Mouse (Mus musculus) forebrain, postnatal 0 days (tissue): ENCODE data around the gene Anxa6. TPM values are rescaled to one million over a fixed set of nuclear protein-coding genes. Genes with fewer than 3 reads are reported as not detected.

Experiments used
- ATAC-seq: fragments of 200-750 bp; cut with Nextera tagmentation; 2 replicates; pipeline ENCODE4 v1.8.0; 2017; ENCODE audit warnings: mild to moderate bottlenecking, moderate library complexity
- DNase-seq: peaks from one replicate; pipeline ENCODE4 v3.0.0-alpha.2; 2015
- H3K27ac ChIP-seq: fragments of 300-500 bp; sonication (generic); 2 replicates; pipeline ENCODE4 v1.5.1; 2014; ENCODE audit warnings: low read depth, mild to moderate bottlenecking, antibody characterized with exemption, low read length, moderate library complexity, mixed read lengths
- H3K27me3 ChIP-seq: fragments of 300-500 bp; sonication (generic); 2 replicates; pipeline ENCODE4 v1.6.1; 2014; ENCODE audit warnings: mild to moderate bottlenecking, low read length, mixed read lengths; ENCODE audit not compliant: insufficient read depth
- H3K36me3 ChIP-seq: fragments of 300-500 bp; sonication (generic); 2 replicates; pipeline ENCODE4 v1.6.1; 2014; ENCODE audit warnings: mild to moderate bottlenecking, moderate library complexity; ENCODE audit not compliant: insufficient read depth
- H3K4me1 ChIP-seq: fragments of 300-500 bp; sonication (generic); 2 replicates; pipeline ENCODE4 v1.6.1; 2014; ENCODE audit warnings: antibody characterized with exemption; ENCODE audit not compliant: insufficient read depth
- H3K4me2 ChIP-seq: fragments of 300-500 bp; sonication (generic); 2 replicates; pipeline ENCODE4 v1.6.1; 2014; ENCODE audit warnings: low read depth, mild to moderate bottlenecking, moderate library complexity
- H3K4me3 ChIP-seq: fragments of 300-500 bp; sonication (generic); 2 replicates; pipeline ENCODE4 v1.5.1; 2014; ENCODE audit warnings: low read depth, low read length, mixed read lengths
- H3K9ac ChIP-seq: fragments of 300-500 bp; sonication (generic); 2 replicates; pipeline ENCODE4 v1.6.1; 2014; ENCODE audit warnings: mild to moderate bottlenecking
- H3K9me3 ChIP-seq: fragments of 300-500 bp; sonication (generic); 2 replicates; pipeline ENCODE4 v1.6.1; 2016; ENCODE audit warnings: low read length
- CTCF ChIP-seq: sonication (generic); IDR thresholded peaks from 2 replicates; pipeline ENCODE4 v1.5.1; 2016; ENCODE audit warnings: antibody characterized with exemption, control low read depth, low read depth
- WGBS: fragments of 180-500 bp; shearing (Covaris S2); extraction: QIAGEN DNeasy Blood & Tissue Kit; methylation state at CpG from one replicate; pipeline ENCODE4 v1.1.7; 2014; 5-methylcytosine and 5-hydroxymethylcytosine counted together
- polyA plus RNA-seq: library from polyadenylated mRNA; unstranded; fragments of >200 nt; fragmentation: Nextera tagmentation; extraction: Ambion mirVana; gene quantifications from 2 replicates; pipeline ENCODE4 v1.2.1, GENCODE M21; 2015
- total RNA-seq: library from RNA; depleted of rRNA; stranded (reverse); fragments of >200 nt; gene quantifications from 2 replicates; pipeline ENCODE4 v1.2.3, GENCODE M21; 2014

The Anxa6 gene
- total and polyA plus RNA-seq, 2 experiments from 2014 or later, result 50.2 to 52.3 TPM

- H3K27me3 ChIP-seq, result no peaks in the 10 kb centered on the region
- DNase-seq (no peak), ATAC-seq (no peak)
- no peak overlapping the region for H3K4me3 ChIP-seq
- no peaks in the 10 kb centered on the region for H3K9me3 ChIP-seq
- H3K9ac ChIP-seq, result no peak overlapping the region
- H3K27ac ChIP-seq, result no peak overlapping the region
- no peak overlapping the region for H3K4me2 ChIP-seq
- 86% methylated on average over 3 of the region's 3 CpGs for WGBS
- TF ChIP-seq CTCF, result no peak
- peaks cover 31% of the 10 kb centered on the region for H3K36me3 ChIP-seq
- H3K4me1 ChIP-seq, result no peaks in the 10 kb centered on the region
Measured at GRCm38 (mm10) chr11:54985086-54985485, 48.2 kb downstream of the Anxa6 start.

DNA sequence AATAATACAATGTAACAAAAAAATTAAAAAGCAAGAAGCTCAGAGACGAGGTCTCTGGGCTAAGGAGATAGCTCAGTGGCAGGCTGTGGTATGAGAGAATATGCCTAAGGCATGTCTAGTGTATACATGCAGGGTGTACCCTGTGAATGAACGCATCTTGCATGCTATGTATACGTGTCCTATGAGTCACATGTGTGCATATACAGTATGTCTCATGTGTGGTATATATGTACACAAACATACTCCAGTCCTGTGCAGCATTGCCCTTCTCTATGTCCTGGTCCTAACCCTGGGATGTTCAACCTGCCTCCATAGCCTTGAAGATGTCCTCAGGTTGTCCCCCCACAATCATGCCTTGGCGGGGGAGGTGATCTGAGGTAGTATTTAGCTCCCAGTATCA, 48.7 kb downstream of the Anxa6 start:
- no peak for DNase-seq
- peaks cover 31% of the 10 kb centered on the region for H3K36me3 ChIP-seq
- H3K4me1 ChIP-seq, result no peaks in the 10 kb centered on the region
- no peak overlapping the region for H3K27ac ChIP-seq
- no peaks in the 10 kb centered on the region for H3K9me3 ChIP-seq
- H3K9ac ChIP-seq, result no peak overlapping the region
- ATAC-seq, result peak; percentile 43
- H3K4me2 ChIP-seq, result no peak overlapping the region
- TF ChIP-seq CTCF, result no peak
- no peak overlapping the region for H3K4me3 ChIP-seq
- 59% methylated on average over 4 of the region's 4 CpGs for WGBS
- H3K27me3 ChIP-seq, result no peaks in the 10 kb centered on the region

DNA sequence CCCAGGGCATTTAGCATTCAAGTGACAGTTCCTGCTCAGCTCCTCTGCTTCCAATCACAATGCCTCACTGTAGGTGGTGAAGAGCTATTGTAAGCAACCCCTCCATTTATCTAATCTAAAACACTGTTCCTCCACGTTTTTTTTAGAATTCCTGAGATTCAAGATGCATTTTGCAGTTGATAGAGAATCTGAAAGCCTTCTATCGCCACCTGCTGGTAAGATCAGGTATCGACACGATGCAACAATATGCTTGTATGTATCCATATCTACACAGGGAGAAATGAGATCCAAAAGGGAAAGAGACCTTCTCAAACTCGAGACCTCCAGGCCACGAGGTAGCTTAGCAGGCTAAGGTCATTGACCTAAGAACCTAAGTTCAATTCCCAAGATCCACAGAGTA, 49.2 kb downstream of the Anxa6 start:
- Histone ChIP-seq H3K4me1 (no peaks in the 10 kb centered on the region), H3K9ac (no peak overlapping the region), H3K4me3 (no peak overlapping the region), H3K27ac (no peak overlapping the region), H3K4me2 (no peak overlapping the region), H3K36me3 (peaks cover 34% of the 10 kb centered on the region), H3K9me3 (no peaks in the 10 kb centered on the region), H3K27me3 (no peaks in the 10 kb centered on the region)
- ATAC-seq, result peak; percentile 56
- WGBS, result 2% methylated on average over 6 of the region's 6 CpGs
- peak; percentile 94 for DNase-seq
- TF ChIP-seq CTCF, result peak; percentile 95

GRCm38 (mm10) chr11:54982520-54982919, 50.7 kb downstream of the Anxa6 start:
- Histone ChIP-seq H3K4me1 (no peaks in the 10 kb centered on the region), H3K9ac (no peak overlapping the region), H3K27me3 (no peaks in the 10 kb centered on the region), H3K4me3 (no peak overlapping the region), H3K9me3 (no peaks in the 10 kb centered on the region), H3K36me3 (peaks cover 34% of the 10 kb centered on the region), H3K4me2 (no peak overlapping the region), H3K27ac (no peak overlapping the region)
- 82% methylated on average over 6 of the region's 6 CpGs for WGBS
- DNase-seq, result no peak
- TF ChIP-seq CTCF, result peak; percentile 26; the same call in 1 of the 2 replicates
- ATAC-seq, result no peak

DNA sequence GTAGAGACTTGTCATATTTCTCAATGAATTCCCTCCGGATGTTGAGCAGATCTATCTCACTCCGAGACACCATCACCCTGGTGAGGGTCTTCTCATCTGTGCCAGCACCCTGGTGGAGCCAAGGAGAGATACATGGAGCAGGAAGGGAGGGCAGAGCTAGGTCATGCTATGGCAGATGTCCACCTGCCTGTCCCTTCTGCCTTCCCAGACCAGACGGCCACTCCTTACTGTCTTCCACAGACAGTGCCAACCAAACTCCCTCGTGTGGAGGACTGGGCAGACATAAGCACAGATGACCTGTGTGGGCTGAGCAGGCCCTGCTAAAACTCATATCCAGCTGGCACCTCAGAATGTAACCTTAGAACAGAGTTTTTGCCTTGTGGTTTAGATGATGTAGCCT, 51.6 kb downstream of the Anxa6 start:
- TF ChIP-seq CTCF, result no peak
- no peak for ATAC-seq

DNA sequence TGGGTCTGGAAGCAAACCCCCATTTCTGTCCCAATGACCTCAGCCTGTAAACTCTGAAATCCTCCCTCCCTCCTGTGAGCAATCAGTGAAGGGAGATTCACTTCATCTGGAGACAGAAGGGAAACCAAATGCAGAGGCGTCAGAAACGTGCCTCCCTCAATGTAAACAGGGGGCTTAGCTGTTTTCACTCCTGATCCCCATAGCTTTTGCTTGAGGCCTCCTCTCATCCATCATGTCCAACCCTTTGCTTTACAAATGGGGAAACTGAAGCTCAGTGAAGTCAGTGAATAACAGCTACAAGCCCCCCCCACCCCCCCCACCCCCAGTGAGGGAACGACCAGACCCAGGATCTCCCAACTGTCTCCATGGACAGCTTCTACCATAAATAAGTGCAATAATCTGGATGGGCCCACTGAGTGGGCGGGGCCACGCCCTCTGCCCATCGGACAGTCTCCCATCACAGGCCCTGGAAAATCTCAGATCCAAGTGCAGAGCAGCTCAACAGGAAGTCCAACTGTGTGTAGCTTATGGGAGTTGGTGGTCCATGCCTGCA, 55.8 kb downstream of the Anxa6 start:
- H3K9ac ChIP-seq, result no peak overlapping the region
- TF ChIP-seq CTCF, result no peak
- H3K9me3 ChIP-seq, result no peaks in the 10 kb centered on the region
- H3K4me1 ChIP-seq, result no peaks in the 10 kb centered on the region
- peaks cover 19% of the 10 kb centered on the region for H3K36me3 ChIP-seq
- WGBS, result 78% methylated on average over 6 of the region's 6 CpGs
- H3K27me3 ChIP-seq, result no peaks in the 10 kb centered on the region
- DNase-seq (no peak), ATAC-seq (no peak)
- no peak overlapping the region for H3K4me3 ChIP-seq
- no peak overlapping the region for H3K27ac ChIP-seq
- H3K4me2 ChIP-seq, result no peak overlapping the region

More for the DNA sequence above, 51.6 kb downstream of the Anxa6 start:
- Histone ChIP-seq H3K9me3 (no peaks in the 10 kb centered on the region), H3K9ac (no peak overlapping the region), H3K27ac (no peak overlapping the region), H3K4me3 (no peak overlapping the region), H3K4me2 (no peak overlapping the region), H3K27me3 (no peaks in the 10 kb centered on the region), H3K4me1 (no peaks in the 10 kb centered on the region), H3K36me3 (peaks cover 34% of the 10 kb centered on the region)
- WGBS, result 95% methylated on average over 4 of the region's 4 CpGs
- DNase-seq, result no peak

- no peaks in the 10 kb centered on the region for H3K27me3 ChIP-seq
- no peak overlapping the region for H3K27ac ChIP-seq
- ATAC-seq (no peak), DNase-seq (no peak)
- H3K4me1 ChIP-seq, result no peaks in the 10 kb centered on the region
- H3K4me3 ChIP-seq, result no peak overlapping the region
- peaks cover 9% of the 10 kb centered on the region for H3K36me3 ChIP-seq
- H3K4me2 ChIP-seq, result no peak overlapping the region
- H3K9ac ChIP-seq, result no peak overlapping the region
- no peak for TF ChIP-seq CTCF
- WGBS, result 97% methylated on average over 2 of the region's 2 CpGs
- H3K9me3 ChIP-seq, result no peaks in the 10 kb centered on the region
Measured at GRCm38 (mm10) chr11:54976351-54976750, 56.9 kb downstream of the Anxa6 start.

DNA sequence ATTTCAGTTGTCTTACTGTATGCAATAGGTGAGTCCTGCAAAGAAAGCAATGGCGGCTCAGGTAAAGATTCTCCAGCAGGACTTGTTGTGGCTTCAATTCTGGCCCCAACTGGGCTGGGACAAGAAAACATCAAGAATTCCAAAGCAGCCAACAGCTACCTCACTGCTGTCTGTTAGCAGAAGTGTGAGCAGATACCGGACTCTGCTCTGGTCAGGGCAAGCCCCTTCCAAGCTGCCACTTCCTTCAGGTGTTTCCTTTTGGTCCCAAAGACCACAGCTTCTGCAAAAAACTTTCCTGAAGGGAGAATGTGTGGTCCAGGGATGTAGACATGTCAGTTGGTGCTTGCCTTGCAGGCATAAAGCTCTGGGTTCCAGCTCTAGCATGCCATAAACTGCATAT, 57.5 kb downstream of the Anxa6 start:
- 95% methylated on average over 2 of the region's 2 CpGs for WGBS
- Histone ChIP-seq H3K4me3 (no peak overlapping the region), H3K27ac (no peak overlapping the region), H3K4me2 (no peak overlapping the region), H3K9me3 (no peaks in the 10 kb centered on the region), H3K9ac (no peak overlapping the region), H3K27me3 (no peaks in the 10 kb centered on the region), H3K36me3 (peaks cover 6% of the 10 kb centered on the region; the same call in 1 of the 2 replicates), H3K4me1 (no peaks in the 10 kb centered on the region)
- ATAC-seq, result no peak
- TF ChIP-seq CTCF, result no peak
- DNase-seq, result no peak
